Mouse (Mus musculus) frontal cortex, adult (tissue): ENCODE results near the gene Sytl3.
"Not testable (repeated sequence)": the region's sequence is repeated elsewhere in the genome, so short reads cannot be mapped to it uniquely, and the experiment has no call there.

Experiments
- ATAC-seq: cut with Nextera tagmentation; 2 replicates; pipeline ENCODE4 v1.9.2; 2017; ENCODE audit warnings: mild to moderate bottlenecking, moderate library complexity, mixed read lengths; ENCODE audit not compliant: low TSS enrichment

The Sytl3 gene

GRCm38 (mm10) chr17:6691596-6691995 is 32.7 kb downstream of the Sytl3 start:
- ATAC-seq, result not testable (repeated sequence)

- ATAC-seq, result not testable (repeated sequence)
Measured at GRCm38 (mm10) chr17:6695712-6696111, 36.8 kb downstream of the Sytl3 start.

DNA sequence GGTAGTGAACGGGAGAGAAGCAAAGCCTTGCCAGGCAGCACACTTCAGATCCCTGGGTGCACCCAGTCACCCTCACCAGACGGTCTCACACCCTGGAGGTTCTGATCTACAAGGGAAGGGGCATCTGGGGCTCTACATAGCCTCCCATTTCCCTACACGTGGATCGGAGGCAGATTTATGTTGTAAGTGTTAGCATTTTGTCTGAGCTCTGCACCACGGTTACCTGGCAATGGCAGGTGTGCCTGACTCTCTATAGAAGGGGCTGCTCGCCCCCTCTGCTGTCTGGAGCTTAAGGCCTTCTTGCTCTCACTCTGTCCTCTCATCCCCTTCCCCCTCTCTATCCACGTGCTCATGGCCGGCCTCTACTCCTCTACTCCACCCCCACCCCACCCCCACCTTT is 37.6 kb downstream of the Sytl3 start:
- not testable (repeated sequence) for ATAC-seq

- ATAC-seq, result peak; percentile 77
Measured at GRCm38 (mm10) chr17:6697224-6697775, 38.4 kb downstream of the Sytl3 start.

DNA sequence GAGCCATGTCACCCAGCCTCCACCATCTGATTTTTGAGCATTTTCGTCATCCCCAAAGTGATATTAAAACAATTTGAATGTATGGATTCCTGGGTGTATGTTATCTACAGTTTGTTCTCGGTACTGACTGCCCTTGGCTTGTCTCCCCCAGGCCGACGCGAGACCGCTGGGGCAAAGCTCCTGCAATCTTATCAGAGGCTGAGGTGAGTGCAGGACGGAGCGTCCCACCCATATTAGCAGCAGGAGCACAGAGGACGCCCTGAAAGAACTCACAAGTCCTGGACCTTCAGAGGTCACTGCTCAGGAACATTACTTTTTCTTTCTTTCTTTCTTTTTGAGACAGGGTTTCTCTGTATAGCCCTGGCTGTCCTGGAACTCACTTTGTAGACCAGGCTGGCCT is 40.6 kb downstream of the Sytl3 start:
- not testable (repeated sequence) for ATAC-seq

DNA sequence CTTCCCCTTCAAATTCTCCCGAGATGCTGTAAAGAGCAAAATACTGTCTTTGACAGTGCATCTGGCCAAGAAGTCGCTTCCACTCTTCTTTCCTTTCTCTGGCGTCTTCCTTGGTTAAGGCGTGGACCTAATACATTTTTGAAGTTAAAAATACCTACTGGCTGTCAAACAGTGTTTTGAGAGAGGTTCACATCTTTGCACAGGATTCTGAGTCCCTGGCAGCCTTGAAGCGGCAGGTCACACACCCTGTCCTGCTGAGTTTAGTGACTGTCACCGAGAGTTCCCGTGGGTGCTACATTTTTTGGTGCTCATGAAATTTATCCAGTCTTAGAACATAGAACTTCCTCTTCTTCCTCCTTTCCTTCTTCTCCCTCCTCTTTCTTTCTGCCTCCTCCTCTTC is 41.2 kb downstream of the Sytl3 start:
- not testable (repeated sequence) for ATAC-seq

GRCm38 (mm10) chr17:6702625-6703221 is 43.8 kb downstream of the Sytl3 start:
- not testable (repeated sequence) for ATAC-seq

DNA sequence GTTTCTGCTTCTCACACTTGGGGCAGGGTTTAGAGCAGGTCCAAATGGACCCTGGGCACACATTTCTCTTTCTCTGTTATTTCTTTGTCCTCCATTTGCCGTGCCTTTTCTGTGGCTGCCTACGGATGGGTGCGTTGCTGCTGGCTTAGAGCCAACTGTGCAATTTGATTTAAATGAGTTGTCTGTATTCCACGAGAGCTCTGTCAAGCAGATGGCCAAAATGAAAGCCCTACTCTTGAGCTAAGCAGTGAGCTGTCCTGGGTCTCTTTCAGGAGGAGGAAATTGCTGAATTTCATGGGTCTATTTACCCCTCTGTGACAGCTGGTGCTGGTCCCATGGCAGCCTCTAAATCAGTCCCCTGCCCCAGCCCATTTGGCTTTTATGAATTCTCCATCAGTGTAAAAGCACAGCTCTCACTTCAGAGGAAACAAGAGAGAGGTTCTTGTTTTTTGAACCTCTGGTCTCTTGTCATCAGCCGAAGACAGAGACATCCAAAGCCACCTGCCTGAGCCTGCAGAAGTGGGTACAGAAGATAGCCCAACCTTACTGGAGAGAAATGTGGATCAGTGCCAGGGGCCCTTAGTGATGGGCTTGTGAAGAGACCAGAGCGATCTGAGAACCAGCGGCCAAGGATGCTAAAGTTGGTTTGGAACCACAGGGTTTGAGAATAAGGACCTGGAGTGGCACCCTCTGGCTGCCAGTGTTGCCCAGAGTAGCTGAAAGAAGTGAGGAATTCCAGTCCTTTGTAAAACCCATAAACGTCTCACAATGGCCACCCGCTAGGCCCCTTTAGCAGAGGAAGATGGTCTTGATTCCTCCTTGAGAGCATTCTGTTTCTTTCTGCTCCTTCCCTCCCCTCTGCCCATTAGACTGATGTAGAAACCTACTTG is 44.7 kb downstream of the Sytl3 start:
- ATAC-seq, result not testable (repeated sequence)

DNA sequence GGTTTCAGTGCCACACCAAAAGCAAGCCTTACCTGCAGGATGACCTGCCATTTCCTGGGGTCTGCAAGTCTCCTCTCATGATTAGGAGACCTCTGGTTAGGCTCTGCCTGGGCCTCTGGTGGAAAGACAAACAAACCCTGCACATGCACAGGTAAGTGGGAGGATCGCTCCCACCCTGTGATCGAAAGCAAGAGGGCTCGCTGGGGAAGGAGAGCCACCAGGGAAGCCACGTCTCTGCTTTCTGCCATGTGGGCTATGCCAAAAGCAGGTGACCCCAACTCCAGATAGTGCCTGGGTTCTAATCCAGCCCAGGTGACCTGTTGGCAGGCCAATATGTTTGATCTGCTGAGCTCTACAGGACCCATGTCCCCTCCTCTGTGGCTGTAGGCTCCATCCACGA is 47.6 kb downstream of the Sytl3 start:
- not testable (repeated sequence) for ATAC-seq

DNA sequence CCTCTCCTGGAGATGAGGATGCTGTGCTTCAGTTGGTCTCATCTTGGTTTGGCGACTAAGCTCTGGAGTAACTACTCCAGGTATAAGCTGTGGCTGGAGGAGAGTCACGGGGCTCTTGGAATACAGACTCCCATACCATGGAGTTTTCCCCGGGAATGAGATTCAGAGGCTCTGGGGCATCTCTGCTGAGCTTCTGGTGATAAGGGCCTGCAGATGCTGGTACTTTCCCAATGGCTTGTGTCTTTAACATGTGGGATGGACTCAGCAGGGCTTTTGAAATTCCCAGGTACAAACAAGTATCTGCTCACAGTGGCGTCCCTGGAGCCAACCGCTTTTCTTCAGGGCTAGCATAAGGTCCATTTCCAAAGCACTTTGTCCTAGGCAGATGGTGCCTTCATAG is 48.5 kb downstream of the Sytl3 start:
- ATAC-seq, result not testable (repeated sequence)

DNA sequence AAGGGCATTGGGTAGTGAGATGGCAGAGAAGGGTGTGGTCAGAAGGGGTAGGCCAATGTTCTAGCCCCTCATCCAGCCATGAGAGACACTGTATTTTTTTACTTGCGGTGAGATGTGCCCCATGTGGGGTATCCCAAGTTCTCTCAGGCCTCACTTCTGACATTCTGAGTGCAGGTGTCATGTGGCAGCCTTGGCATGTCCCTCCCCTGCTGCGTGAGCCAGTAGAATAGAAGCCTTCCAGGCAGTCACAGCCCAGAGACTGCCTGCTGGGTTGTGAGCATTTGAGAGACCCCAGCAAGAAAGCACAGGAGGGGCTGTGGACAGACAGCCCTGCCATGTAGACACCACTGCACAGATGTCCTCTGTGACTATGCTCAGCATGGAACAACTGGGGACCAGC is 49.3 kb downstream of the Sytl3 start:
- not testable (repeated sequence) for ATAC-seq

DNA sequence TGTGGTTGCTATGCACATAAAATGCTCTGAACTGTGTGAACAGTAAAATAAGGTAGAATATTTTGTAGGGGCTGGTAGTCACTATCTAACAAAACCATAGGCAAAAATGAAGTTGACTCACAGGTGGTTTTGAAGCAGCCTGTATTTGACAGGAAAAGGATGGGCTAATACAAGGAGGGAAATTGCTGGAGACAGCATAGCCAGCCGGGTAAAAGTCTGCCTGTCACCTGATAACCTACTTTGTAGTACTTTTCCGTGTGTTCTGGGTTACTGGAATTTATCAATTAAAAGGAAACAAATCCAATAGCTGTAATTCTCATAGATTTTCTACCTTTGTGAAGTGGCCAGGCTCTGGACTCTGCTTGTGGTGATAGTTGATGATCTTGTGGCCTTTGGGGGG is 54.6 kb downstream of the Sytl3 start:
- not testable (repeated sequence) for ATAC-seq

- not testable (repeated sequence) for ATAC-seq
Measured at GRCm38 (mm10) chr17:6713944-6714343, 55.1 kb downstream of the Sytl3 start.

- no peak for ATAC-seq
Measured at GRCm38 (mm10) chr17:6727996-6728610, 69.2 kb downstream of the Sytl3 start.

- ATAC-seq, result no peak
Measured at GRCm38 (mm10) chr17:6729244-6729742, 70.4 kb downstream of the Sytl3 start.

DNA sequence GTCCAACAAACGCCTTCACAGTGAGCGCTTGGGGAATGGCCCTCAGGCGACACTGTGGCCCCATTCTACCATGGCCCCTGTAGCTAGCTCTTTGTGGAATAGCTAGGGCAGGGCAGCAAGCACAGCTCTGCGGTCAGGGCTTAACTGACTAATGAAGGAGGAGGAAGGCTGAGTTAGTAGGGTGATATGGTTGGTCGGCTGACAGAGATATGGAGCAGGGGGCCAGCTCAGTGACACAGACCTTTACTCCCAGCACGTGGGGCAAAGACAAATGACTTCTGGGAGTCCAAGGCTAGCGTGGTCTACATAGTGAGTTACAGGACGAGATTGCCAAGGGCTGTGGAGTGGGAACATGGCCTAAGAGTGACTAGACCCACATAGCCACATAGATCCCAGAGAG is 72.2 kb downstream of the Sytl3 start:
- no peak for ATAC-seq

DNA sequence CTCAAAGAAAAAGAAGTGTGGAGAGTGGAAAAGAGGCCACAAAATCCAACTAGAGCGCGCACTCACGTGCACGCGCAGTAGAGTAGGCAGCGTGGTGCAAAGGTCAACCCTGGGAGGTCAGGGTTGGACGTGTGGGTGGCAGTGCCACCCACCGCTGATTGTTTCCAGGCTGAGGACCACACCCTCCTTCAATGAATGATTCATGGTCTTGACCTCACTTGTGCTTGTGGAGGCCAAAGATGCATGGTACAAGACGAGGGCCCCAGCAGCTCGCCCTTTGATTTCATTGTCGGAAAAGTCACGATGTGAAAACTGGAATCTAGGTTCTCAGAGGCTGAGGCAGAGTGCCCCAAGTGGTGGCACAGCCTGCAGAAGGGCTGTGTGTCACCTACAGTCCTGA is 72.7 kb downstream of the Sytl3 start:
- no peak for ATAC-seq

- no peak for ATAC-seq
Measured at GRCm38 (mm10) chr17:6732665-6733064, 73.8 kb downstream of the Sytl3 start.

DNA sequence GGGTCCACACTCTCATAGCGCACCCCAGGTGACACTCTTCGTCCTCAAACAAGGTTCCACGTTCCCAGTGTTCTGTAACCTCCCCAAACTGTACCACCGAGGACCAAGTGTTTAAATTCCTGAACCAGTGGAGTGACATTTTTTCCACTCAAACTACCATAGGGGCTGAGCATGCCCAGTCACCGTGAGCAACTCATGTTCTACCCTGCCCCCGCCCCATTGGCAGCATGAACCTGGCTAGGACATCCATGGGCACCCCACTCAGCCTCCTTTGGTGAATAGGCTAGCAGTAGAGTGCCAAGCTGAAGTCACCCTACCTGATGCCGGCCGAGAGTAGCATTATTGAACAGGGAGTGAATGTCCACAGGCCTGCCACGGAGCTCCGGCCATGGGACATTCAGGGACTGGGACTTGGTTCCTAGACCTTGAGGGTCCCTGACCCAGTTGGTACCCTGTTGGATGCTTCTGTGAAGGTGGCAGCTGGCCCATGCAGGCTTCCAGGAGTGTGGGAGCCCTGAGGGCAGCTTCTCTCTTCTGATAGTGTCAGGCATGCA is 74.5 kb downstream of the Sytl3 start:
- ATAC-seq, result no peak

DNA sequence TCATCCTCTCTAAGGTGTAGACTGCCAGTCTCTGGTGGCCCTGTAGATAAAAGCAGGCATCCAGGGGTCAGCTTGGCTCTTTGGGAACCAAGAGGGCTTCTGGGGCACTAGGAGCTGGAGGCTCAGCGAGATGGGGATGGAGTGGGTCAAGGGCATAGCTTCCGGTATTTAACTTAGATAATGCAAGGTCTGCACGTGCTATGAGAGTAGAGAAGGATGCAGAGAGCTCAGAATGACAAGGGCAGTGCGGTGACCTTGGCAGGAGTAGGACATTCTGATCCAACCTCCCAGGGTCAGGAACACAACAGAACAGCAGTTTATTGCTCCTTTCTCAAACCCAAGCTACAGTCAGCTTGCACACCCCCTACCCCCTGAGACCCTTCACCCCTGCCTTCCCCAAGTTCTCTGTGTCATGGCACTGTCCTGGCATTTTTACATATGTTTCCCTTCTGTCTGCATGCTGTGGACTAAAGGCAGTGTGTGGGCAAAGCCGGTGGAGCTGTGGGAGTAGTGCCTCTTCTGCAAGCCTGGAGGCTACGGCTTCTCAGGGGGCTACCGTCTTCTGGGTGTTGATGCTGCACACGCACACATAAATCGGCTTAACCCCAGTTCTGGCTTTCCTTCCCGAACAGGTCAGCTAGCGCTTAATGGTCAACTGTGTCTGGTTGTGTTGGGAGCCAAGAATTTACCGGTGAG is 76.0 kb downstream of the Sytl3 start:
- ATAC-seq, result no peak
